Mouse (Mus musculus): ENCODE results near the gene Tbx5.

Gene Tbx5

DNA sequence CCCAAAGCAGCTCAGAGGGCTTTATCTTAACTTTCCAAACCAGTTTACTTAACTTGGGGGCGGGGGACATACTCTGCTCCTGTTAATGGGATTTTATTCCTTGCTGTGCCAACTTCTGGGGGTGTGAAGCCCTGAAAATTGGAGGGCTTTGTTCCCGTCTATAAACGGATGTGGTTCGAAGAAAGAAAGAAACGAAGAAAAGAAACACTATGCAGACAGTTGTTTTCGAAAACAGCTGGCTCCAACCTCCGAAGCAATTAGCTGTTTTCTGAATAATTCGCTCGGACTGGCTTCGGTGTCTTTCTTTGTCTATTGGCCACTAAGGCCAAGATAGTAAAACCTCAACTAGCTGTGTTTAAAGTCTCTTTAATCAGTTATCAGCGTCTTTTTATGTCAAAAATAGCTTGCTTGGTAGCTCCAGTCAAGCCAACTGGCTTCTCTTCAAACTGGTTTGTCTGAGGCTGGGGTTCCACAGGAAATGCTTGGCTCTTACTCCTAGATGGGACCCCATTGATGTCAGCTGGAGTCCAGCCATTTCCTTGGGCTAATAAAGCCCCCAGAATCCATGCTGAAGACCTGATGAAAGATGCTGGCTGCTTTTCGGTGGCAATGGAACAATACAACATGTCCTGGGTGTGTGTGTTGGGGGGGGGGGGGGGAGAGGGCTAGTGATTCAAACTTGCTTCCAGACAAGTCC, 21.3 kb upstream of the Tbx5 start:
- in situ Hi-C loops (cut with MboI, MseI): no loop called here

DNA sequence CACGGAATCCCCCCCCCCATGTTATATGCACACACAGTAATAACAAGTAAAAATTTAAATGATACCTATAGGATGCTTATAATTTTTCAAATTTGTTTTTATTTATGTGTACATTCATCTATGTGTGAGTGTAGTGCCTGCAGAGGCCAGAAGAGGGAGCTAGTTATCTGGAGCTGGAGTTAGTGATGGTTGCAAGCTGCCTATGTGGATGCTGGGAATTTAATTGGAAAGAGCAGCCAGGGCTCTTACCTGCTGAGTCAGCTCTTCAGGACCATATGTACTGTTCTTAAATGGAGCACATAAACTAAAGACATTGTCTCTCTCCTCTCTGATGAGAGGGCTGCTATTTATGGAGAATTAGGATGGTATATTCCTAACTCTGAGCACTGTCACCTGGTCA, 17.2 kb upstream of the Tbx5 start:
- in situ Hi-C loops (cut with MboI, MseI): no loop called here

DNA sequence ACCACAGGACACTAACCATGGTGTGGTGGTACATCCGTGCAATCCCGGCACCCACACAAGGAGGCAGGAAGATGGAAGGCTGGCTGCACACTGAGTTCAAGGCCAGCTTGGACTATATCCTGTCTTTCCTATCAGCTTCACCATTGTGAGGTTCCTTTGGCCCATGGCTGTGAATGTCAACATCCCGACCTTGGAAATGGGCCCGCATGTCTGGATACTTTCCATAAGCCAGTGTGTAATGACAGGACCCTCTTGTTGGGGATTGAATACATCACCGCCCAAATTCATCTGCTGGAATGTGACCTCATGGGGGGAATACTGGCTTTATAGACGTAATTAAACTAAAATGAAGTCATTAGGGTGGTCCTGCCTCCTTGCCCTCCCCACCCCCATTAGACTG, 12.0 kb upstream of the Tbx5 start:
- in situ Hi-C loops (cut with MboI, MseI): no loop called here

DNA sequence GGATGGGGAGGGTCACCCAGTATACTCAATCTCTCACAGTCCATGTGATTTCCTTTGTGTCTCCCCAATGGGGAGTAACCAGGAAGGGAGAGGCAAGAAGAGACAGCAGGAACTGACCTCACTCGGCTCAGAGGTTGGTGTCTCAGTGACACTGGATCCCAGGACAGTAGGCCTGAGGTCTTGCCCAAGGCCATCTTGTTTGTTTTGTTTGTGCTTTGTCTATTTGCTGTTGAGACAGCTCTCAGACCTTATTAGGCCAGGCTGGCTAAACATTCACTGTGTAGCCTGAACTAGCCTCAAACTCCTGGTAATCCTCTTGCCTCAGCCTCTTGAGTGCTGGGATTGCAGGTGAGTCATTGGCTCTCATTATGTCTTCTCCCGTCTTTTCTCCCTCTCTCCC, 11.0 kb upstream of the Tbx5 start:
- in situ Hi-C loops (cut with MboI, MseI): no loop called here

DNA sequence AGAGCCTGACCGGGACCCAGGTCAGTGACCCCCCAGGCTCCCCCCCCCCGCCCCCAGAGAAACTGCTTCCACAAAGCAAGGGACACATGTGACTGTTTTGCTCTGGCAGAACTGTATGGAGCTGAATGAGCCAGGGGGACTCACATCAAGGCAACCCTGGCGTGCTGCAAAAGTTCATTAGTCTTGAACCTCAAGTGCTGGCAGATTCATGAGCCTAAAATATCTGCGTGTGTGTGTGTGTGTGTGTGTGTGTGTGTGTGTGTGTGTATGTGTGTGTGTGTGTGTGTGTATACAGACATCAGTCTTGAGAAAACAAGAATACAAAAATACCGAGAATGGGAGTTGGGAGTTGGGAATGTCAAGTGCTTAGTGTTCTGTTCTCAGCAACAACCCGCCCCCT, 5.1 kb upstream of the Tbx5 start:
- in situ Hi-C loops (cut with MboI, MseI): no loop called here

DNA sequence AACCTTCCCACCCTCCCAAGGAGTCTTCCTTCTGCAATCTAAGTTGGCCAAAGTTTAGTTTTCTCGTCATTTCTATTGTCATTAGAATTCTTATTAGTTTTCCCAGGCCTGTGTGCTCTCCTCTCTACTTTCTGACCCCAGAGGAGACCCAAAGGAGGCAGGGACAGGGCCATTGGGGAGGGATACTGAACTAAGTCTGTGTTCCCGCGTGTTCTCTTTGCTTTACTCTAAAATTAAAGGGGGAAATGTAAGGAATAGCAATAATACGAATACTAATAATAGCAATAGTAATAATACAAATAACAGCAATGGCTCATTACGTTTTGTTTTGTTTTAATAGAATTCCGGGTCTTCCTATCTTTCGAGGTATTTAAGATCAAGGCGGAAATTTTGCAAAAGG, 1.9 kb upstream of the Tbx5 start:
- in situ Hi-C loops (cut with MboI, MseI): no loop called here

DNA sequence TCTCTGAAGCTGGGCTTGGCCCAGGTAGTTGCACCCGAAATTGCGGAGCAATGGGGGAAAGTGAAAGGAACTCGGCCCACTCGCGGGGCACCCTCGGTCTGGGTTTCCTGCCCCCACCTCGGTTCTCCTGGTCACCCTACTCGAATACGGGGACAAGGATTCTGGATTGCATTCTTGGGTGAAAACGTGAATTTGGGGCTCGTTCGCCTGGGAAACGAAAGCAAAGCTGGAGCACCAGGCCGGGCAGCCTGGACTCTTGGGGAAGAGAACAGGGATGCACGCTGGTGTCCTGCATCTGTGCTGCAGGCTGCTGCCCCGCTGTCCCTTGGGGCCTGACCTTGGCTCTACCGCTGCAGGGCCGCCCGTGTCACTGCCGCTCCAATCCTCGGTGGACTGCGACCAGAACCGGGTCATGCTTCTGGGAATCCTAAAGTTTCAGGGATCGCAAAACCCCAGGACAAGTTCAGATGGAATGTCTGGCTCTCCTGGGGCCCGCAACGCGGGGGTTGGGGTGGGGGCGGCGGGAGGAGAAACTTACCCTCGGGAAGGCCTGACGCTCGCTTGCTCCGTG, 1.2 kb upstream of the Tbx5 start:
- in situ Hi-C loops (cut with MboI, MseI): no loop called here

DNA sequence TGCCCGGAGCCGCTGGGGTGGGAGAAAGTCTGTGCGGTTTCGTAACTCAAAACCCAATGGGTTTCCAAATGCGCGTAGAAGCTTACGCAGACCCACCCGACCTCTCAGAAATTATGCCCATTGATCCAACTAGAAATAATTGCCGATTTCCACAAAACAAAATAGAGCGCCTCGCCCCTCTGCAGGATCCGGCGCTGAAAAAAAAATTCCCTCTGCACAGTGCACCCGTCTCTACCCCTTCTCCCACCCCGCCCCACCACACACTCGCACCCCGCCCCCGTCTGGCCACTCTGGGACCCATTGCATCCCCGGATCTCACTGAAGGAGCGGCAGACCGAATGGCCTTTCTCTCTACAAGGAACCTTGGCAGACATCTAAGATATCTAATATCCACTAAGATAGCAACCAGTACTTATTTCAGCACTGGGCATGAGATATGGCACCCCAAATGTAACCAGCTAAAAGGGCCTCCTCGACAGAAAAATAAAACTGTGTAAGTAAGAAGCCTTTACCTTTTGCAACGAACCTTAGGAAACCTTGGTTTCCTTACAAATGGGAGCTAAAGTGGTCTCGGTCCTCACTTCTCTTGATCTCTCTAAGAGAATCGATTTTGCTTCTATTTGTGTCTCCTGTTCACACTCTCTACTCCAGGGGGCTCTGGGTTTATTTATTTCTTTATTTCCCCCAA, 533 bp upstream of the Tbx5 start:
- in situ Hi-C loops (cut with MboI, MseI): no loop called here

DNA sequence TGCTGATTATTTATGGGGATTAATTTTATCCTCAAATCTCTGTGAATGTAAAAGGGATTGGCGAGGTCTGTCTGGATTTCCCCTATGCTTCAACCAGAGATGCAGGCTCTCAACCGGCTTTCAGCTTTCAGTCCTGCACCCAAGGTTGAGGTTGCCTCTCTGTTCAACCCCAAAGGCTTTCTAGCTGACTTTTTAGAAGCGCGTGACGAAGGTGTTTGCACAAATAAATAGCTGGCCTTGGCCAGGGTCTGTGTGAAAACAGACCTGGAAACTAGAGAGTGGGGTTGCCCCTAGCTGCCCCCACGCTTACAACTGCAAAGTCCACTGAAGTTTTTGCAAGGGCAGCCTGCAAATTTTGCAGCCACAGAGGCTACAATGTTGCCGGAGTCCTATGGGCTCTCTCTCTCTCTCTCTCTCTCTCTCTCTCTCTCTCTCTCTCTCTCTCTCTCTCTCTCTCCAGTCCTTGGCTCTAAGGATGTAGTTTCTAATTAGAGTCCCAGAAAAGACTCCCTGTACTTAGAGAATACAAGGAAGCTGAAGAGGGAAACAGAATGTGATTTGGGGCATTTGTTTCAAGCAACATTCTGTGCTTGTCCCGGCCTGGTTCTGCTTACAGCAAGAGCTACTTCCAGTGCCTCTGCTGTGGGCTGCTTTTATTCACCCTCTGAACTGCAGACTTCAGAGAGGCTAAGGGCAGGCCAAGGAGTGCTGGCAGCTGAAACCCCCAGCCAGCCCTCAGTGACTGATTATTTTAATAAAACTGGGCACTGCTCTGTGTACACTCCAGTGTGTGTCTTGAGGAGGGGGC, 959 bp downstream of the Tbx5 start:
- in situ Hi-C loops (cut with MboI, MseI): no loop called here

DNA sequence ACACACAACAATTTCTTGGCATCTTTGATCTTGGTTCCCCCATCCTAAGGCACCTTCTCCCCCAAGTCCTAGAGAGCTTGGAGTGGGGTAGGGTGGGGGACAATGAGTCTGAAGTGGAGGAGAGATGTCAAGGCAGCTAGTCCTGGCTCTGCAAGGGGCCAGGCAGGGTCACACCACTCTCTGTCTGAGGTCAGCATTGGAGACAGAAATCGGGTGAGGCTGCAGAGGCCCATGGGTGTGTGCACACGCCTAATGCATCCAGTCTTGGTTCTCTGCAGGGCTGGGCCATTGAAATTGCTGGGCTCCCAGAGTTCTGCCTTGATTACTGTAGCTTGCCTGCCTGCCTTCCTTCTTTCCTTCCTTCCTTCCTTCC, 1.5 kb downstream of the Tbx5 start:
- in situ Hi-C loops (cut with MboI, MseI): no loop called here

DNA sequence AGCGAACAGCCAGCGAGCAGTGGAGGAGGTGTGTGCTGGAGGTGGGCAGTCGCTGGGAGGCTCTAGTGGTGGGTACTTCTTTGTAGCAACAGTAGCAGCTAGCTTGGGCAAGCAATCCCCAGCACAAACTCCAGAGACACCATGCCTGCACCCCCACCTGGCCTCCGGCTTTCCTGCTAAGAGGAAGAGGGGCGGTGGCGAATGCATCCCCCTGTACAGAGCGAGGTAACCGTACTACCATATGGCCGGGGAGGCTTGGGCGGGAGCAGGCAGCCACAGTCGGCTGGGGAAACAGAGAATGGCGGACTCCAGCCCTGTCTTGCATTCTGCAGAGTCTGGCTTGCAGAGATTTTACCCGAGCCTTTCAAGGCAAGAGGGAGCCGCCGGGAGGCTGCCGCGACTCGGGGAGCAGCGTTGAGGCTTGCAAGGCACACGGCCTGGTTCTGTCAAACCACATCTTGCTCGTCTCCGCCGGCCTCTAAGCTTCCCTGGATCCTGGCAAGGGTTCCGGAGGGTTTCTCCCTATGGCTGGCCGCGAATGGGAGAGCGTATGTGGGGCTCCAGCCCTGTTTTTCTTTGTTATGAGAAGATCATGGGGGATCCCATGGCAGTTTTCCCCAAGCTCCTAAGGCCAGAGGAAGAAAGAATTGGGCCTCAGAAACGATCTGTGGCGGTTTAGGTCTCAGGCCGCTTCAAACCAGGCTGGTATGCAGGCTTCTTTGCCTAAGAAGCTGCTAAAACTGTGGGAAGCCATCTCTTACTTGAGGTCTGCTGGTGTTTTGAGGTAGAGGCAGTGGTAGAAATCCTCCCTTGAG, 2.8 kb downstream of the Tbx5 start:
- in situ Hi-C loops (cut with MboI, MseI): no loop called here

DNA sequence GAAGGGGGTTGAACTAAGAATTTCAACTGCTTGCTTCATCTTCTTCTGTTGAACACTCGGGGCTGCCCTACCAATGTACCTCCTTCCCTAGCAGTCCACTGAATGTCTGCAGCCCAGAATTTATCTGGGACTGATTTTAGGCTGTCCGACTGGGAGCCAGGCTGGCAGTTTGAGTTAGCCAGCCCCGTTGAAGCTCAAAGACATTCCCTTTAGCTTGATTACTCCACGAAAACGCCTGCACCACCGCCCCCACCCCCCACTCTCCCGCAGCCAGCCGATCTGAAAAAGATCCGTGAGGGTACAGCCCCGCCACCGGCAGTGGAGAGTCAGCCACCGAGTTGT, 3.4 kb downstream of the Tbx5 start:
- in situ Hi-C loops (cut with MboI, MseI): no loop called here

DNA sequence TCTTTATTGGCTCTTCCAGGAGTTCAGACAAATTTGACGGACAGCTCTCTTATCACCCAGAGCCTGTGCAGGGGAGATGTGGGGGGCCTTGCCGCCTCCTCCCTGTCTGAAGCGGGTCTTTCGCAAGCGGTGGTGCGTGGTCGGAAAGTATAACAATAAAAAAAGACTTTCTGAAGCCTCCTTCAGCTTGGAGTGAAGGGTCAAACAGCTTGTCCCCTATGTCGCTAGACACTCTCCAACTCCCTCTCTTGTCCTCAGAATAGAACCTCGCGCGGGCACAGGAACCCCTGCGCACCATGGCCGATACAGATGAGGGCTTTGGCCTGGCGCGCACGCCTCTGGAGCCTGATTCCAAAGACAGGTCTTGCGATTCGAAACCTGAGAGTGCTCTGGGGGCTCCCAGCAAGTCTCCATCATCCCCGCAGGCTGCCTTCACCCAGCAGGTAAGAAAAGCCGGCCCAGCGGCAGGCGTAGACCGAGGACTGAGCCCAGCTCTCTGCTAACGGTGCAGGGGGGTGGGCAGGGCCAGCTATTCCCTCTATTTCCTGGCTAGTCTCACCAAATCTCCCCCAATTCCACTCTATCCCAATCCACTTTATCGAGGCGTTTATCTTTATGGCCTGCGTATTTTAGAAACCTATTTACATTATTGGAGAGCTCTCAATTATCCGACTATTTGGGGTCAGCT, 4.3 kb downstream of the Tbx5 start:
- in situ Hi-C loops (cut with MboI, MseI): no loop called here

DNA sequence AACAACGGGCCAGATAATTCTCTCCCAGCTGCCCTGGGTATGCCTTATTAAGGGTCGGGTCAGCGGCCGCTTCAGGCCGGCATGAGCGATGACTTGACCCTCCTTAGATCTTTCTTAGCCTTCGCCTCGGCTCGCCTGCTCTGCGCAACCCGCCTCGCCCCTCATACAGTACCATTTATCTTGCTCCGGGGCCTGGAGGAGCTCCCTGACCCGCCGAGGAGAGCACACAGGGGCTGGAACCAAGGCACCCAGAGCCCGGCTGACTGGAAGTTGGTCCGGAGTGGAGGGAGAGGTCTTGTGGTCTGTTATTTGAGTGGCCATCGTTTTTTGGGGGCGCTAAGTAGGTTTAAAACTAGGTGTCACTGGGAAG, 4.8 kb downstream of the Tbx5 start:
- in situ Hi-C loops (cut with MboI, MseI): no loop called here

DNA sequence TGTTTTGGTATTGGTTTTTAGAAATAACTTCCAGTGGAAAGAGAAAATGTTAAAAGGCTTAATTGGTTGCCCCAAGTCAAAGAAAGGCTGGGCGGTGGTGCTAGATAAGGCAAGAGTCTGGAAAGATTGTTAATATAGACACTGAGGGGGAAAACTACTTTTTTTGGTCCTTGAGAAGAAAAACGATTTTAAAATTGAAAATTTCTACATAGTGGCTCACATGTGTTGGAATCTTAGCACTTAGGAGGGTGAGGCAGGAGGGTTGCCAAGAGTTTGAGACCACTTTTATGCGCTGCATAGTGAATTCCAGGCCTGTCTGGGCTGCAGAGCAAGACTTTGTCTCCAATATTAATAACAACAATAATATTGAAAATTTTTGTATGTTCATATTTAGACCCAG, 5.4 kb downstream of the Tbx5 start:
- in situ Hi-C loops (cut with MboI, MseI): no loop called here

DNA sequence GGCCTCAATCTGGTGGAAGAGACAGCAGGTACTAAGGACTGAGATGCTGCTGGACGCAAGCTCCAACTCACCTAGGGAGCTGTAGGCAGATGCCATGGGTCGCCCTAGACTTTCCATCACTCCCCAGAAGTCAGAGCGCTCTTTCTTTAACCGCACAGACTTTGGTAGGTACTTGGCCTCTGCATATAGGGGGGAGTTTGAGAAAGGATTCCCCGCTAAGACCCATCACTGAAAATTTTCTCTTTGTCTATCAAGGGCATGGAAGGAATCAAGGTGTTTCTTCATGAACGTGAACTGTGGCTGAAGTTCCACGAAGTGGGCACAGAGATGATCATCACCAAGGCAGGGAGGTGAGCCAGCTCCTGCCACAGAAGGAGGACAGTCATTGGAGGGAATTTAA, 6.0 kb downstream of the Tbx5 start:
- in situ Hi-C loops (cut with MboI, MseI): no loop called here

DNA sequence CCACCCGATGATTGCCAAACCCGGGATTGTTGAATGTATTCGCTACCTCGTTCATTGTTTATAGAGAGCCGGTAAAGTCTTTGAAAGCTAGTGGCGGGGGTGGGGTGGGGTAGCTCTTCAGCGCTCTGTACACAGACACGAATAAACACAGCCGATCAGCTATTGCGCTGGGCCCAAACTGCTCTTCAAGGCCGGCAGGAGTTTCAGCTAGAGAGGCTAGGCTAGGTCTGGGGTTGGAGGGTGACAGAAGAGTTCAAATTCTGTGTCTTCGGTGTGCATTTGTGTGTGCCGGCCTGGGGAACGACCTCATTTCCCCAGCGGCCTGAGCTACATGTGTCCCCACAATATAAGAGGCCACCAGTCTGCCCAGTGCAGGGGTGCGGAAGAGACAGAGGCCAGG, 6.7 kb downstream of the Tbx5 start:
- in situ Hi-C loops (cut with MboI, MseI): no loop called here

DNA sequence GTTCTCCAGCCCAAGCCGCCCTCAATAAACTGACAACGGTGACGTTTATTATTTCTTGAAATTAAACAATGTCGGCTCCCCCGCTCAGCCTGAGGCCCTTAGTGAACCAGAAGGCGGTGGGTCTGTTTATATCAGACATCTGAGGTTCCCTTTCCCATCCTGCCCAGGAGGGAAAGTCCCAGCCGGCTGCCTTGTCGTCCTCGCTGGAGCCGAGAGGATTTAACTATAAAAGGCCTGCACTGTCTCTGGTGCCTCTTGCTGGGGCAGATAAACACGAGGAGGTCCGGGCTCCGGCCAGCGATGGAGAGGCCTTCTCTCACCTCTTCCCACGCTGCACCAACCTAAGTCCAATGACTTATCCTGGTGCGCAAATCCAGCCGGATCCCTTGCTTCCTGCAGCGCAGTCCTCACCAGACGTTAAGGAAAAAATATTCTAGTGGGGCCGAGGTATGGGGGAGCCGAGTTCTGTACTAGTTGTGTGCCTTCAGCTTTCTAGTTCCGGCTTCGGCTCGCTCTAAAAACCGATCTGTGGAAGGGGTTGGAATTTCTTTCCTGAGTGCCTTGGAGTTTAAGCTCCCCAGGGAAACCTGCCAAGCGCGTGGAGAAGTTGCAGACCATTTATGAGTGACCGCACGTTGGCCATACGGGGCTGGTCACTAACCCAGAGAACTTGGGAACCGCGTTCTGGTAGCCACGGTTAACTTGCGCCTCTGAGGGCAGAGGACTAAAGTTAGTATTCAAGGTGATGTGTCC, 7.3 kb downstream of the Tbx5 start:
- in situ Hi-C loops (cut with MboI, MseI): no loop called here

DNA sequence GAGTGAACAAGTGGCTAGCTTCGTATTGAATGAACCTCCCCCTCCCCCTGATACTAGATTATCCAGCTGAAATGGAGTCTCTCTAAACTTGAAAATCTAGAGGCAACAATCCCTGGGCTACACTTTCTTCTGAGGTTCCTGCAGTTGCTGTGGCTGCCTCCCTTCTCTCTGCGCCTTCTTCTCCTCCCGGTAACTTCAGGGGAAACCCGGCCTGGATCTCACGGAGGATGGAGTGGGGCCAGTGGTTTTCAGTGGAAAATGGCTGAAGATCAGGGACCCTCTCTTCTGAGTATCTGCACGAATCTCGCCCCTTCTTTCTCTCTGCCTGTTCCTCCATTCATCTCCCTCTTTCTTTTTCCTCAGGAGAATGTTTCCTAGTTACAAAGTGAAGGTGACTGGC, 7.9 kb downstream of the Tbx5 start:
- in situ Hi-C loops (cut with MboI, MseI): no loop called here

DNA sequence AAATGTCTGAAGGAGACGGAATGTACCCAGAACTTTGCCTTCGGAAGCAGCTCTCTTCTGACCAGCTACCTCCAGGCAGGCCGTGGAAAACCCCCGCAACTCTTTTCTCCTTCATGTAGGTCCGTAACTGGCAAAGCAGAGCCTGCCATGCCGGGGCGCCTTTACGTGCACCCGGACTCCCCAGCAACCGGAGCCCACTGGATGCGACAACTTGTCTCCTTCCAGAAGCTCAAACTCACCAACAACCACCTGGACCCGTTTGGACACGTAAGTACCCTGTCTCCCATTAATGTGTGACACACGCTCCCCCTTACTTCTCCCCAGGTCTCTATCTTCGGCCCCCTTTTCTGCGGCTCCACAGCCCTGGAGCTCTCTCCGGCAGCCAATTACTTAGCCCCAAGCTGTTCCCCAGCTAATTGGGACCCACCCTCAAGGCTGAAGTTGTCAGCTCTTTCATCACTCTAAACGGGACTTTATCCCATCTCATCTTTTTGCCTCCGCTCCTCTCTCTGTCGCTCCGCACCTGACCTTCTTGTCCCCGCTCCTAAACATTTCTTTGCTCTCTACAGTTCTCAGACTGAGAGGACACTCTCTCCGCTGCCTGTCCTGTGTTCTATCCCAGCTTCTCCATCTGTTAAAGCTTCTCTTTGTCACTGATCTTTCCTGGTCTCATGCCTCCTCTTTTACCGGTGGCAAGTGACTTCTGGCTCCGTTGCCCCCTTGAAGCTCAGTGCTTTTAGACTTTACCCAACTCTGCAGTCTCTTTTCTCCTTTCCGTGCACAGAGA, 9.4 kb downstream of the Tbx5 start:
- in situ Hi-C loops (cut with MboI, MseI): no loop called here

All from T-helper 17 cell (primary cell).